In the genomic region with DNA sequence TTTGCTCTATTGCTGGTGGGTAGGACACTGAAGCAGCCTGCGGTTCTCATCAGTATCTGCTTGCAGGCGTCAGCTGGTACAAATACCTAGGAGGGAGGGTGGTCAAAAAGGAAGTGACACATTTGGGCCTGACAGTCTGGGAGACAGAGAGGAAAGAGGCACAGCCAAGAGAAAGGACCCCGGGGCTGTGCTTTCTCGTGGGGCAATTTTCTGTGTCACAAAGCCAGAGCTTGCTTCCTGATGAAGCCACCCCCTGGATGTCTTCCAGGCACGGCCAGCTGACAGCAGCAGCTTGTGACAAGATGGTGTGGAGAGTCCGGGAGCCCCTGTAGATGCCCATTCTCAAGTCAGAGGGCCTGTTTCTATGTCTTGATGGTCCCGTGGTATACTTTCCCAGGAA, we compare ENCODE assay signal across 10 mouse cellular contexts.
DNase-seq lines count a peak whose midpoint lies in the region; ATAC-seq and TF ChIP-seq lines count a peak whose summit lies in the region.
"Had no signal": no experiment of that assay in that cellular context is flagged by ENCODE, and none has a peak within 500 bp of the region (broad histone marks: within the 10 kb centered on the region; RNA-seq: fewer than 3 reads in every experiment).

No protein-coding gene starts in this region.

- H3K9me3 ChIP-seq in embryonic facial prominence, embryonic 14.5 days (ENCODE audit: control insufficient read depth, low read length): peaks cover 14% of the 10 kb centered on the region; the same call in 1 of the 2 replicates
- peaks cover 7% of the 10 kb centered on the region; the same call in 1 of the 2 replicates for H3K9me3 ChIP-seq in embryonic facial prominence, embryonic 10.5 days
- 0 out of 2 replicates have a peak, but pooled peaks cover 4% of the 10 kb centered on the region for H3K9me3 ChIP-seq in liver, embryonic 12.5 days (replicated peaks)
- H3K9me3 ChIP-seq in liver, postnatal 0 days (ENCODE audit: low read length): no peaks in the 10 kb centered on the region
- H3K9me3 ChIP-seq: heart, embryonic 15.5 days; stomach, embryonic 15.5 days had no signal

- TF ChIP-seq EP300 in liver, postnatal 0 days (IDR thresholded peaks at IDR 0.05; ENCODE audit: low read depth): no peak

- H3K36me3 ChIP-seq in embryonic facial prominence, embryonic 14.5 days (ENCODE audit: control insufficient read depth, insufficient read depth, low read length): no peaks in the 10 kb centered on the region
- peaks cover 11% of the 10 kb centered on the region for H3K36me3 ChIP-seq in embryonic facial prominence, embryonic 10.5 days (replicated peaks)
- peaks cover 29% of the 10 kb centered on the region for H3K36me3 ChIP-seq in liver, embryonic 12.5 days
- H3K36me3 ChIP-seq in liver, postnatal 0 days (replicated peaks; ENCODE audit: insufficient read depth, low read length): no peaks in the 10 kb centered on the region
- no peaks in the 10 kb centered on the region for H3K36me3 ChIP-seq in macrophage (ENCODE audit: inconsistent target)
- H3K36me3 ChIP-seq: heart, embryonic 15.5 days; stomach, embryonic 15.5 days had no signal

- no peaks in the 10 kb centered on the region for H3K27me3 ChIP-seq in embryonic facial prominence, embryonic 14.5 days (replicated peaks; ENCODE audit: control insufficient read depth, insufficient read depth, low read length)
- H3K27me3 ChIP-seq in embryonic facial prominence, embryonic 10.5 days (replicated peaks; ENCODE audit: low read depth, poor library complexity, severe bottlenecking): no peaks in the 10 kb centered on the region
- no peaks in the 10 kb centered on the region for H3K27me3 ChIP-seq in liver, embryonic 12.5 days (replicated peaks)
- H3K27me3 ChIP-seq in liver, postnatal 0 days (ENCODE audit: insufficient read depth, low read length): no peaks in the 10 kb centered on the region
- H3K27me3 ChIP-seq: heart, embryonic 15.5 days; stomach, embryonic 15.5 days had no signal

- no peak overlapping the region for H3K4me3 ChIP-seq in embryonic facial prominence, embryonic 14.5 days (ENCODE audit: low read depth, low read length)
- H3K4me3 ChIP-seq in embryonic facial prominence, embryonic 10.5 days: no peak overlapping the region
- H3K4me3 ChIP-seq in liver, embryonic 12.5 days: no peak overlapping the region
- no peak overlapping the region for H3K4me3 ChIP-seq in liver, postnatal 0 days (ENCODE audit: low read depth, low read length)
- H3K4me3 ChIP-seq in macrophage (ENCODE audit: inconsistent target): no peak overlapping the region
- H3K4me3 ChIP-seq: heart, embryonic 15.5 days; stomach, embryonic 15.5 days had no signal

- no peak overlapping the region for H3K9ac ChIP-seq in embryonic facial prominence, embryonic 14.5 days (ENCODE audit: low read depth, low read length)
- no peak overlapping the region for H3K9ac ChIP-seq in liver, embryonic 12.5 days
- no peak overlapping the region for H3K9ac ChIP-seq in liver, postnatal 0 days (replicated peaks)
- H3K9ac ChIP-seq: heart, embryonic 15.5 days; stomach, embryonic 15.5 days had no signal

- no peak overlapping the region for H3K4me2 ChIP-seq in embryonic facial prominence, embryonic 14.5 days (ENCODE audit: low read depth, low read length)
- H3K4me2 ChIP-seq in liver, embryonic 12.5 days: peak overlapping the region; percentile 32
- no peak overlapping the region for H3K4me2 ChIP-seq in liver, postnatal 0 days (ENCODE audit: low read depth, low read length)
- H3K4me2 ChIP-seq: heart, embryonic 15.5 days; stomach, embryonic 15.5 days had no signal

- no peak for ATAC-seq in embryonic facial prominence, embryonic 14.5 days (ENCODE audit: low read depth)
- no peak for ATAC-seq in liver, embryonic 12.5 days
- no peak for ATAC-seq in liver, postnatal 0 days
- ATAC-seq in granulocyte monocyte progenitor cell, adult 5-6 weeks (replicated peaks; ENCODE audit: poor library complexity, severe bottlenecking): peak; percentile 67
- no peak for ATAC-seq in megakaryocyte-erythroid progenitor cell, adult 5-6 weeks (replicated peaks; ENCODE audit: low FRiP score, low TSS enrichment, poor library complexity, severe bottlenecking)

- peaks cover 23% of the 10 kb centered on the region for H3K79me2 ChIP-seq in macrophage (ENCODE audit: inconsistent target)

- 49% methylated on average over 7 of the region's 7 CpGs for WGBS in embryonic facial prominence, embryonic 14.5 days
- WGBS in embryonic facial prominence, embryonic 10.5 days: 48% methylated on average over 7 of the region's 7 CpGs
- WGBS in liver, embryonic 12.5 days (ENCODE audit: insufficient replicate concordance): 34% methylated on average over 7 of the region's 7 CpGs
- WGBS in liver, postnatal 0 days (ENCODE audit: insufficient replicate concordance): 34% methylated on average over 7 of the region's 7 CpGs
- 16% methylated on average over 7 of the region's 7 CpGs for WGBS in macrophage (ENCODE audit: missing documents)

- DNase-seq in embryonic facial prominence, embryonic 14.5 days (ENCODE audit: low spot score): peak; percentile 37
- DNase-seq in embryonic facial prominence, embryonic 10.5 days (ENCODE audit: low spot score): no peak
- no peak for DNase-seq in liver, postnatal 0 days
- DNase-seq in ovary, postnatal 14 days (ENCODE audit: low spot score): no peak

- H3K27ac ChIP-seq in embryonic facial prominence, embryonic 14.5 days (replicated peaks; ENCODE audit: low read depth, low read length): no peak overlapping the region
- no peak overlapping the region for H3K27ac ChIP-seq in embryonic facial prominence, embryonic 10.5 days (replicated peaks)
- H3K27ac ChIP-seq in liver, embryonic 12.5 days: peak overlapping the region; percentile 54
- no peak overlapping the region for H3K27ac ChIP-seq in liver, postnatal 0 days (ENCODE audit: low read depth)
- peak overlapping the region; percentile 19 for H3K27ac ChIP-seq in macrophage
- H3K27ac ChIP-seq: heart, embryonic 15.5 days; stomach, embryonic 15.5 days had no signal

- no peak for TF ChIP-seq CTCF in liver, postnatal 0 days (IDR thresholded peaks at IDR 0.05; ENCODE audit: low read depth)

- H3K4me1 ChIP-seq in embryonic facial prominence, embryonic 14.5 days (ENCODE audit: control insufficient read depth, insufficient read depth, low read length): peaks cover 14% of the 10 kb centered on the region
- H3K4me1 ChIP-seq in embryonic facial prominence, embryonic 10.5 days: peaks cover 20% of the 10 kb centered on the region
- H3K4me1 ChIP-seq in liver, embryonic 12.5 days: peaks cover 48% of the 10 kb centered on the region
- peaks cover 28% of the 10 kb centered on the region for H3K4me1 ChIP-seq in liver, postnatal 0 days (ENCODE audit: insufficient read depth)

Comparison
In these comparisons a context has a peak if more than half of its experiments do, and no peak if none do; other contexts are left out.
1. H3K27ac ChIP-seq: peak in liver, embryonic 12.5 days (single experiment) and macrophage (single experiment); none in embryonic facial prominence, embryonic 14.5 days (single experiment), embryonic facial prominence, embryonic 10.5 days (single experiment) and liver, postnatal 0 days (single experiment).